ENCODE assay signal across 24 mouse cellular contexts in the genomic region with DNA sequence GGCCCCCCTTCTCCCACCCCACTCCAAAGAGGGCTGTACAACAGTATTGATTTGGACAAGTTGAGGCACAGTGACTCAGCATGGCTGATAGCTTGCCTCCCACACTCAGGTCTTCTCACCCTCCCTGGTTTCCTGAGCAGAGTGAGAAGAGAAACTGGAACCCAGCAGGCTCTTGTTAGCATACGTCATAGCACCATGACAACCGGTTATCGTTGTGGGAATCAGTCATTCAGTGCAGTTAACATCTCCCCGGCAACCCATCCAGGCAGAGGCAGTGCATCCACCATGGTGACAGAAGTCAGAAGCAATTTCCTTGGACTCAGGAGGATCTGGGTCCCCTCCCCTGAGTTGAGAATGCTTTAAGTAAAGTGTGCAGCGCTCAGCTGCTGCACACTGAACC. TPM values are rescaled to one million over a fixed set of nuclear protein-coding genes. Genes with fewer than 3 reads are reported as not detected.
DNase-seq lines count a peak whose midpoint lies in the region; ATAC-seq and TF ChIP-seq lines count a peak whose summit lies in the region.
"Had no signal": no experiment of that assay in that cellular context is flagged by ENCODE, and none has a peak within 500 bp of the region (broad histone marks: within the 10 kb centered on the region; RNA-seq: fewer than 3 reads in every experiment).

No protein-coding gene starts in this region.

- H3K9me3 ChIP-seq in stomach, postnatal 0 days (ENCODE audit: control insufficient read depth, low read length), result no peaks in the 10 kb centered on the region
- H3K9me3 ChIP-seq: liver, embryonic 13.5 days; neural tube, embryonic 15.5 days had no signal

- no peak overlapping the region for H3K27ac ChIP-seq in stomach, postnatal 0 days (replicated peaks)
- H3K27ac ChIP-seq: limb, embryonic 12.5 days; liver, embryonic 13.5 days; neural tube, embryonic 15.5 days had no signal

- H3K9ac ChIP-seq in stomach, postnatal 0 days (ENCODE audit: low read length), result no peak overlapping the region
- H3K9ac ChIP-seq: limb, embryonic 12.5 days; liver, embryonic 13.5 days; neural tube, embryonic 15.5 days had no signal

- H3K27me3 ChIP-seq in stomach, postnatal 0 days (ENCODE audit: control insufficient read depth, insufficient read depth, low read length), result no peaks in the 10 kb centered on the region
- H3K27me3 ChIP-seq: neural tube, embryonic 15.5 days had no signal

- TF ChIP-seq CTCF in stomach, postnatal 0 days (IDR thresholded peaks at IDR 0.05; ENCODE audit: low read depth), result no peak

- no peak overlapping the region for H3K4me3 ChIP-seq in stomach, postnatal 0 days (ENCODE audit: low read depth, low read length)
- H3K4me3 ChIP-seq: limb, embryonic 12.5 days; liver, embryonic 13.5 days; neural tube, embryonic 15.5 days had no signal

- no peak overlapping the region for H3K4me2 ChIP-seq in stomach, postnatal 0 days (replicated peaks; ENCODE audit: low read depth)
- H3K4me2 ChIP-seq: limb, embryonic 12.5 days; liver, embryonic 13.5 days; neural tube, embryonic 15.5 days had no signal

- intact Hi-C loops in left cerebral cortex, postnatal 14 days (cut with DNase I), result no loop called here
- intact Hi-C loops in left cerebral cortex, postnatal 4 days (cut with DNase I), result no loop called here

- H3K4me1 ChIP-seq in stomach, postnatal 0 days (replicated peaks; ENCODE audit: control insufficient read depth, insufficient read depth), result no peaks in the 10 kb centered on the region
- H3K4me1 ChIP-seq: limb, embryonic 12.5 days; liver, embryonic 13.5 days had no signal

- ATAC-seq in frontal cortex, adult (ENCODE audit: low TSS enrichment), result peak; percentile 85
- no peak for ATAC-seq in stomach, postnatal 0 days (ENCODE audit: low FRiP score, low TSS enrichment)
- ATAC-seq: lung, postnatal 0 days had no signal

- DNase-seq in frontal cortex, postnatal 25 days (ENCODE audit: low spot score in 2 of 2), result no peak
- peak; percentile 62 to 69 for DNase-seq in left cerebral cortex, postnatal 14 days (ENCODE audit: low spot score in 2 of 2)
- no peak for DNase-seq in left cerebral cortex, postnatal 4 days
- DNase-seq in R1 (ENCODE audit: low read depth, low spot score), result peak; percentile 52
- peak; percentile 4 for DNase-seq in induced T-regulatory cell, adult 2 months (ENCODE audit: low read depth)
- DNase-seq in stomach, postnatal 0 days (ENCODE audit: low spot score), result no peak
- DNase-seq in neural tube, embryonic 10.5 days (ENCODE audit: extremely low spot score, low spot score), result no peak
- DNase-seq: cerebellum, adult 9-11 months; gastrocnemius, postnatal 25 days; kidney, adult 8-10 months; kidney, postnatal 25 days; liver, embryonic 13.5 days; spleen, adult 18-20 months; thymus, postnatal 25 days had no signal

- TF ChIP-seq EP300 in stomach, postnatal 0 days (optimal IDR thresholded peaks at IDR 0.05), result no peak

- 71% methylated on average over 5 of the region's 5 CpGs for WGBS in stomach, postnatal 0 days

- no peaks in the 10 kb centered on the region for H3K36me3 ChIP-seq in stomach, postnatal 0 days (ENCODE audit: control insufficient read depth, insufficient read depth, low read length)
- H3K36me3 ChIP-seq: limb, embryonic 12.5 days; liver, embryonic 13.5 days; neural tube, embryonic 15.5 days had no signal

RNA-seq across cellular contexts. Expression of gene Resp18, which starts 4.8 kb away (rescaled TPM):
- total RNA-seq in left cerebral cortex, postnatal 14 days (2021), result 10 to 100 TPM; 69.0 to 98.8 TPM
- 10 to 100 TPM; 29.3 to 58.0 TPM for total RNA-seq in left cerebral cortex, postnatal 4 days (2021)
- polyA plus RNA-seq in stomach, postnatal 0 days (2015; fragmentation: Nextera tagmentation; extraction: Ambion mirVana), result 7.7 and 8.7 TPM in 2 replicates
- total RNA-seq: gastrocnemius, postnatal 25 days; megakaryocyte progenitor cell, adult 5-6 weeks had no signal
- polyA plus RNA-seq: heart, postnatal 0 days; liver, embryonic 13.5 days had no signal

RNA-seq across cellular contexts. Expression of gene Ptprn, which starts 18.7 kb away (rescaled TPM):
- 100 to 1,000 TPM; 376 to 396 TPM for total RNA-seq in left cerebral cortex, postnatal 14 days (2021)
- total RNA-seq in left cerebral cortex, postnatal 4 days (2021), result 100 to 1,000 TPM; 101 to 122 TPM
- 2.3 and 2.5 TPM in 2 replicates for polyA plus RNA-seq in stomach, postnatal 0 days (2015; fragmentation: Nextera tagmentation; extraction: Ambion mirVana)
- total RNA-seq: gastrocnemius, postnatal 25 days had no signal

RNA-seq across cellular contexts. Expression of gene Dnpep, which starts 34.8 kb away (rescaled TPM):
- 10 to 100 TPM; 60.1 to 60.8 TPM for total RNA-seq in left cerebral cortex, postnatal 14 days (2021)
- total RNA-seq in left cerebral cortex, postnatal 4 days (2021), result 10 to 100 TPM; 87.9 to 96.9 TPM
- polyA plus RNA-seq in stomach, postnatal 0 days (2015; fragmentation: Nextera tagmentation; extraction: Ambion mirVana), result 104 and 108 TPM in 2 replicates

RNA-seq across cellular contexts. Expression of gene Dnajb2, which starts 46.8 kb away (rescaled TPM):
- 10 to 100 TPM; 76.5 to 80.2 TPM for total RNA-seq in left cerebral cortex, postnatal 14 days (2021)
- total RNA-seq in left cerebral cortex, postnatal 4 days (2021), result 10 to 100 TPM; 54.7 to 61.3 TPM
- 24.2 and 25.8 TPM in 2 replicates for polyA plus RNA-seq in stomach, postnatal 0 days (2015; fragmentation: Nextera tagmentation; extraction: Ambion mirVana)

RNA-seq across cellular contexts. Expression of gene A630095N17Rik, which starts 51.1 kb away (rescaled TPM):
- total RNA-seq in left cerebral cortex, postnatal 14 days (2021), result not detected
- total RNA-seq in left cerebral cortex, postnatal 4 days (2021), result not detected
- polyA plus RNA-seq in stomach, postnatal 0 days (2015; fragmentation: Nextera tagmentation; extraction: Ambion mirVana), result 0.25 TPM in 1 of 2 replicates, not detected in the other
- total RNA-seq: adrenal gland, postnatal 4 days; gastrocnemius, postnatal 25 days; left cerebral cortex, adult 18-20 months had no signal
- polyA plus RNA-seq: frontal cortex, adult 2 months; heart, postnatal 0 days; limb, embryonic 12.5 days; liver, embryonic 13.5 days; lung, postnatal 0 days; neural tube, embryonic 15.5 days; stomach, embryonic 14.5 days had no signal

Comparison
In these comparisons a context has a peak if more than half of its experiments do, and no peak if none do; other contexts are left out.
1. DNase-seq: peak in left cerebral cortex, postnatal 14 days (2 of 2), R1 (single experiment) and induced T-regulatory cell, adult 2 months (single experiment); none in frontal cortex, postnatal 25 days (0 of 2), left cerebral cortex, postnatal 4 days (single experiment), stomach, postnatal 0 days (single experiment) and neural tube, embryonic 10.5 days (single experiment).